Mouse (Mus musculus) cortical plate, adult 2 months (tissue): ENCODE data around the gene Pakap.

Experiments
- CTCF ChIP-seq: fragments of 200-500 bp; IDR thresholded peaks from 2 replicates; pipeline ENCODE4 v1.5.1; 2011; ENCODE audit warnings: mild to moderate bottlenecking, control low read depth, low read length; ENCODE audit not compliant: insufficient read depth; ENCODE audit errors: extremely low read depth
- POLR2A ChIP-seq: fragments of 200-500 bp; IDR thresholded peaks from 2 replicates; pipeline ENCODE4 v1.6.1; 2011; ENCODE audit warnings: mild to moderate bottlenecking, low read length, control low read depth; ENCODE audit not compliant: insufficient read depth; ENCODE audit errors: extremely low read depth

DNA sequence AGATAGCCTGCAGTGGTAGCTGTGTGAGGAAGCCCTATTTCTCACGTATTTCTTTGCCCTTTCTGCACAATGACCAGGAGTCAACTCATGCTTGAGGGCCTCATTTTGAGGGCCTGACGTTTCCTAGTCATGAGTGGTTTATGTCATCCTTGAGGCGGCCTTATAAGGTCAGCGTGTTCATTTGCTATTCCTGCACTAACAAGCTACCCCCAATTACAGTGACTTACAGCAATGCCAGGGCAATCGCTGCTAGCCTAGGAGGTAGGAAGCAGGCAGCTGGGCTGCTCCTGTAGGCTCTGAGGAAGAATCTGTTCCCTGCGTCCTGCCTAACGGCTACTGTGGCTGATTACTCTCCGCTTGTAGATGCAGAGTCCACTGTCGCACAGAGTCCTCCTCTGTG, 269.1 kb downstream of the Pakap start:
- no peak for TF ChIP-seq POLR2A
- TF ChIP-seq CTCF = no peak
